Mouse (Mus musculus): ENCODE results near the gene Acan. TPM values are rescaled to one million over a fixed set of nuclear protein-coding genes. Genes with fewer than 3 reads are reported as not detected.

Gene Acan
- polyA plus RNA-seq, 1 experiment from 2014 or later, result 2.7 TPM

- no peaks in the 10 kb centered on the region for H3K27me3 ChIP-seq
- H3K4me3 ChIP-seq, result no peak overlapping the region
- H3K9ac ChIP-seq, result no peak overlapping the region
- H3K36me3 ChIP-seq, result peaks cover 59% of the 10 kb centered on the region
- H3K9me3 ChIP-seq (replicated peaks), result no peaks in the 10 kb centered on the region
- no peak for ATAC-seq (replicated peaks; ENCODE audit: insufficient number of reproducible peaks, insufficient read depth, low FRiP score, low read depth)
- WGBS, result 54% methylated on average over 4 of the region's 4 CpGs
- H3K4me1 ChIP-seq (replicated peaks), result no peaks in the 10 kb centered on the region
- no peak overlapping the region for H3K27ac ChIP-seq
- H3K4me2 ChIP-seq, result no peak overlapping the region
These were observed 86.8 kb downstream of the Acan start for GRCm38 (mm10) chr7:79139891-79140591.

GRCm38 (mm10) chr7:79140897-79141296 is 87.6 kb downstream of the Acan start:
- H3K9ac ChIP-seq, result no peak overlapping the region
- no peaks in the 10 kb centered on the region for H3K9me3 ChIP-seq (replicated peaks)
- H3K36me3 ChIP-seq, result peaks cover 50% of the 10 kb centered on the region
- no peak overlapping the region for H3K27ac ChIP-seq
- no peaks in the 10 kb centered on the region for H3K4me1 ChIP-seq (replicated peaks)
- H3K4me3 ChIP-seq, result no peak overlapping the region
- no peaks in the 10 kb centered on the region for H3K27me3 ChIP-seq
- H3K4me2 ChIP-seq, result no peak overlapping the region
- ATAC-seq (replicated peaks; ENCODE audit: insufficient number of reproducible peaks, insufficient read depth, low FRiP score, low read depth), result no peak; the same call in 1 of the 2 replicates
- 35% methylated on average over 8 of the region's 8 CpGs for WGBS

- H3K9ac ChIP-seq, result peak overlapping the region; percentile 80
- peak overlapping the region; percentile 78 for H3K4me2 ChIP-seq
- peak overlapping the region; percentile 77 for H3K4me3 ChIP-seq
- peaks cover 20% of the 10 kb centered on the region; the same call in 1 of the 2 replicates for H3K36me3 ChIP-seq
- ATAC-seq (replicated peaks; ENCODE audit: insufficient number of reproducible peaks, insufficient read depth, low FRiP score, low read depth), result 0 out of 2 replicates have a peak, but pooled peaks have one; percentile 15
- no peaks in the 10 kb centered on the region for H3K27me3 ChIP-seq
- WGBS, result 40% methylated on average over 12 of the region's 12 CpGs
- peak overlapping the region; percentile 92 for H3K27ac ChIP-seq
- H3K4me1 ChIP-seq (replicated peaks), result peaks cover 24% of the 10 kb centered on the region
- no peaks in the 10 kb centered on the region for H3K9me3 ChIP-seq (replicated peaks)
These were observed 93.9 kb downstream of the Acan start for GRCm38 (mm10) chr7:79147011-79147837.

- Histone ChIP-seq H3K9me3 (replicated peaks) (no peaks in the 10 kb centered on the region), H3K36me3 (peaks cover 12% of the 10 kb centered on the region; the same call in 1 of the 2 replicates), H3K4me3 (peak overlapping the region; percentile 77), H3K4me2 (peak overlapping the region; percentile 78), H3K27me3 (no peaks in the 10 kb centered on the region), H3K27ac (peak overlapping the region; percentile 92), H3K9ac (peak overlapping the region; percentile 80), H3K4me1 (replicated peaks) (peaks cover 24% of the 10 kb centered on the region)
- no peak for ATAC-seq (replicated peaks; ENCODE audit: insufficient number of reproducible peaks, insufficient read depth, low FRiP score, low read depth)
- WGBS, result under 1% methylated on average over 20 of the region's 20 CpGs
These were observed 94.8 kb downstream of the Acan start for GRCm38 (mm10) chr7:79147931-79148653.

GRCm38 (mm10) chr7:79148711-79149266 is 95.5 kb downstream of the Acan start, which contains the start of gene Mfge8:
Mfge8 (minus strand) TSS chr7:79149060.
- Histone ChIP-seq H3K4me2 (peak within 1 kb of the TSS; percentile 78), H3K27ac (peak within 1 kb of the TSS; percentile 92), H3K4me3 (peak within 1 kb of the TSS; percentile 77), H3K9me3 (replicated peaks) (no peaks in the 10 kb centered on the region), H3K9ac (peak within 1 kb of the TSS; percentile 80), H3K27me3 (no peaks in the 10 kb centered on the region), H3K4me1 (replicated peaks) (peaks cover 24% of the 10 kb centered on the region), H3K36me3 (peaks cover 8% of the 10 kb centered on the region; the same call in 1 of the 2 replicates)
- ATAC-seq (replicated peaks; ENCODE audit: insufficient number of reproducible peaks, insufficient read depth, low FRiP score, low read depth), result peak; percentile 98
- under 1% methylated on average over 38 of the region's 39 CpGs for WGBS

- WGBS, result 35% methylated on average over 6 of the region's 6 CpGs
- Histone ChIP-seq H3K36me3 (peaks cover 3% of the 10 kb centered on the region; the same call in 1 of the 2 replicates), H3K4me1 (replicated peaks) (peaks cover 24% of the 10 kb centered on the region), H3K27ac (peak overlapping the region; percentile 92), H3K4me3 (no peak overlapping the region), H3K27me3 (no peaks in the 10 kb centered on the region), H3K9me3 (replicated peaks) (no peaks in the 10 kb centered on the region), H3K4me2 (peak overlapping the region; percentile 78), H3K9ac (no peak overlapping the region)
- no peak for ATAC-seq (replicated peaks; ENCODE audit: insufficient number of reproducible peaks, insufficient read depth, low FRiP score, low read depth)
These were observed 96.2 kb downstream of the Acan start for GRCm38 (mm10) chr7:79149522-79149921.

- no peak for ATAC-seq (replicated peaks; ENCODE audit: insufficient number of reproducible peaks, insufficient read depth, low FRiP score, low read depth)
- Histone ChIP-seq H3K4me3 (no peak overlapping the region), H3K27me3 (no peaks in the 10 kb centered on the region), H3K9me3 (replicated peaks) (no peaks in the 10 kb centered on the region), H3K4me1 (replicated peaks) (no peaks in the 10 kb centered on the region), H3K4me2 (no peak overlapping the region), H3K36me3 (no peaks in the 10 kb centered on the region), H3K27ac (no peak overlapping the region), H3K9ac (no peak overlapping the region)
- 74% methylated on average over 1 of the region's 1 CpGs for WGBS
These were observed 106.1 kb downstream of the Acan start for GRCm38 (mm10) chr7:79159406-79159805.

Other genes starting within 250 kb of the Acan start
- gene Det1, start 206.2 kb upstream of the Acan start, polyA plus RNA-seq (2015; fragmentation: Nextera tagmentation; extraction: Ambion mirVana), result 9.5 and 12.5 TPM in 2 replicates
- 26.8 and 32.9 TPM in 2 replicates for gene Aen, start 157.6 kb upstream of the Acan start, polyA plus RNA-seq (2015; fragmentation: Nextera tagmentation; extraction: Ambion mirVana)
- 12.7 and 18.3 TPM in 2 replicates for gene Isg20, start 140.1 kb upstream of the Acan start, polyA plus RNA-seq (2015; fragmentation: Nextera tagmentation; extraction: Ambion mirVana)
- 0.49 and 0.76 TPM in 2 replicates for gene Hapln3, start 77.5 kb downstream of the Acan start, polyA plus RNA-seq (2015; fragmentation: Nextera tagmentation; extraction: Ambion mirVana)
- 224 and 246 TPM in 2 replicates for gene Mfge8, start 95.6 kb downstream of the Acan start, polyA plus RNA-seq (2015; fragmentation: Nextera tagmentation; extraction: Ambion mirVana)
- 4.2 and 4.9 TPM in 2 replicates for gene Abhd2, start 219.7 kb downstream of the Acan start, polyA plus RNA-seq (2015; fragmentation: Nextera tagmentation; extraction: Ambion mirVana)